Mouse (Mus musculus) embryonic facial prominence, embryonic 14.5 days (tissue): Measurements from ENCODE around the gene Cfap61. TPM values are rescaled to one million over a fixed set of nuclear protein-coding genes. Genes with fewer than 3 reads are reported as not detected.

Experiments
- ATAC-seq: fragments of 200-750 bp; cut with Nextera tagmentation; 2 replicates; pipeline ENCODE4 v1.8.0; 2017; ENCODE audit warnings: low read depth, moderate number of reproducible peaks, moderate TSS enrichment
- DNase-seq: peaks from one replicate; pipeline ENCODE4 v3.0.0-alpha.2; 2015; ENCODE audit warnings: low spot score
- H3K27ac ChIP-seq: fragments of 300-500 bp; sonication (generic); replicated peaks from 2 replicates; pipeline ENCODE4 v1.5.1; 2014; ENCODE audit warnings: low read depth, mild to moderate bottlenecking, low read length, moderate library complexity
- H3K27me3 ChIP-seq: fragments of 300-500 bp; sonication (generic); replicated peaks from 2 replicates; pipeline ENCODE4 v1.6.1; 2014; ENCODE audit warnings: low read length; ENCODE audit not compliant: control insufficient read depth, insufficient read depth
- H3K36me3 ChIP-seq: fragments of 300-500 bp; sonication (generic); 2 replicates; pipeline ENCODE4 v1.6.1; 2014; ENCODE audit warnings: low read length, mixed read lengths; ENCODE audit not compliant: control insufficient read depth, insufficient read depth
- H3K4me1 ChIP-seq: fragments of 300-500 bp; sonication (generic); 2 replicates; pipeline ENCODE4 v1.6.1; 2014; ENCODE audit warnings: antibody characterized with exemption, low read length; ENCODE audit not compliant: control insufficient read depth, insufficient read depth
- H3K4me2 ChIP-seq: fragments of 300-500 bp; sonication (generic); 2 replicates; pipeline ENCODE4 v1.6.1; 2014; ENCODE audit warnings: low read depth, mild to moderate bottlenecking, low read length, moderate library complexity, mixed read lengths
- H3K4me3 ChIP-seq: fragments of 300-500 bp; sonication (generic); 2 replicates; pipeline ENCODE4 v1.5.1; 2014; ENCODE audit warnings: low read depth, mild to moderate bottlenecking, low read length
- H3K9ac ChIP-seq: fragments of 300-500 bp; sonication (generic); 2 replicates; pipeline ENCODE4 v1.6.1; 2014; ENCODE audit warnings: low read depth, mild to moderate bottlenecking, low read length, moderate library complexity, mixed read lengths
- H3K9me3 ChIP-seq: fragments of 300-500 bp; sonication (generic); 2 replicates; pipeline ENCODE4 v1.6.1; 2016; ENCODE audit warnings: low read length; ENCODE audit not compliant: control insufficient read depth
- WGBS: fragments of 180-500 bp; shearing (Covaris S2); extraction: QIAGEN DNeasy Blood & Tissue Kit; methylation state at CpG from one replicate; pipeline ENCODE4 v1.1.7; 2014; 5-methylcytosine and 5-hydroxymethylcytosine counted together
- polyA plus RNA-seq: library from polyadenylated mRNA; unstranded; fragments of >200 nt; fragmentation: Nextera tagmentation; extraction: Ambion mirVana; gene quantifications from 2 replicates; pipeline ENCODE4 v1.2.1, GENCODE M21; 2014

Cfap61 gene
- polyA plus RNA-seq, 1 experiment from 2014 or later, result 2.0 TPM

DNA sequence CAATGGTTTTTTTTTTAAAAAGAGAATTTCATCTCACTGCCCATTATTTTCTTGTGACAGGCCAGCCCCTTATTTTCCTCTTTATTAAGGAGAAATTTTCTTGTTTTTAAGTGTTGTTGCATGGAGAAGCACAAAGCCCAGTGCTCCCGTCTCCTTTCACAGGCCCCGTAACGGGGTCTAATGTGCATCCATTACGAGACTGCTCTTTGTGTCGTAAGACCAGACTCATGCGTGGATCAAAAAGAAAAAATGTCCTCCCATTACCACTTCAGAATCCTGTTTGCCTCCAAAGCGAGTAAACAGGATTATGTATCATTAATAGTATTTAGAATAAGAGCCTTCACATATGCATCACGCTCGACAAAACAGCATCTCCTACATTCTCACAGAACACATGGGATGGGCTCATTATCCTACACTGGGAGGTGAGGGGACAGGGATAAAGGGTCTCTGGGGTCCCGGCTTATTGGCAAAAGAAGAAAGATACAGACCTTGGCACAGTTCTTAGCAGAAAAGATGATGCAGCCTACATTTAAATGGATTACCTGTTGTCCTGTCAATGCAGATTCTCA, 166.0 kb downstream of the Cfap61 start:
- Histone ChIP-seq H3K27me3 (no peaks in the 10 kb centered on the region), H3K4me3 (no peak overlapping the region), H3K9me3 (no peaks in the 10 kb centered on the region), H3K27ac (no peak overlapping the region), H3K4me1 (no peaks in the 10 kb centered on the region), H3K4me2 (no peak overlapping the region), H3K36me3 (no peaks in the 10 kb centered on the region), H3K9ac (no peak overlapping the region)
- ATAC-seq (no peak), DNase-seq (no peak)
- 82% methylated on average over 10 of the region's 10 CpGs for WGBS

DNA sequence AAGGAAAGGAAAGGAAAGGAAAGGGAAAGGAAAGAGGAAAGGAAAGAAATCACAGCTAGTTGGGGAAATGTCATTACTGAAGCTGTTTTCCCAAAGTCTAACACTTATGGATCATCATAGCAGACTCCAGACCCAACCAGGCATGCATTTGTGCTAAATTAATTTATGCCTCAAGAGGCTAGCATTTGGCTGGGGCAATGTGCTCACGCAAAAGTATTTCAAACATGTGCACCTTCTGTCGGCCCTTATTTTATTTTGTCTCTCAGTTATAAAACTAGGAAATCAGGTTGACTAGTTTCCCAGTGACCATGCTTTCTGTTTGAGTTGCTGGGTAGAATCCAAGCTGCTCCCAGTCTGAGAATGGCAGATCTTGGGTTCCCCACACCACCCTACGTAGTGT, 168.0 kb downstream of the Cfap61 start:
- Histone ChIP-seq H3K4me2 (no peak overlapping the region), H3K4me1 (no peaks in the 10 kb centered on the region), H3K36me3 (no peaks in the 10 kb centered on the region), H3K27me3 (no peaks in the 10 kb centered on the region), H3K9ac (no peak overlapping the region), H3K4me3 (no peak overlapping the region), H3K27ac (no peak overlapping the region), H3K9me3 (no peaks in the 10 kb centered on the region)
- 66% methylated on average over 3 of the region's 3 CpGs for WGBS
- no peak for ATAC-seq
- DNase-seq, result no peak

DNA sequence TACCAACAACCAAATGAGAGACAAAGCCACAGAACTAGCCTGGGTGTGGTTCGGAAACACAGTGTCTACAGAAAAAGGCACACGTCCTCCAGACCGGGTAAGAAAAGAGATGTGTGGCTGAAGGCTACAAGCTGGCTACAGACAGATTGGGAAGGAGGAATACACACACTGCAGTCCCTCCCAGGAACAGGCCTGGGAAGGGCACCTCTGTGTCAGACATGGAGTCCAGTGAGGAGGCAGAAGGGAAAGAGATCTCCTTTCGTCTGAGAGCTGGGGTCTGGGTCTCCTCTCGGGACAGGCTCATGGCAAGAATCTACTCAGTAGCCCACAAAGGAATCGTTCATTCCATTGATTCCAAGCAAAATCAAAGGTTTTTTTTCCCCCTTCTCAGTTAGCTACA, 170.8 kb downstream of the Cfap61 start:
- Histone ChIP-seq H3K4me3 (no peak overlapping the region), H3K9ac (no peak overlapping the region), H3K27ac (no peak overlapping the region), H3K4me2 (no peak overlapping the region), H3K9me3 (no peaks in the 10 kb centered on the region), H3K4me1 (no peaks in the 10 kb centered on the region), H3K27me3 (no peaks in the 10 kb centered on the region), H3K36me3 (no peaks in the 10 kb centered on the region)
- DNase-seq (no peak), ATAC-seq (no peak)
- 71% methylated on average over 6 of the region's 6 CpGs for WGBS

GRCm38 (mm10) chr2:146107980-146108379, 173.4 kb downstream of the Cfap61 start:
- Histone ChIP-seq H3K9me3 (no peaks in the 10 kb centered on the region), H3K4me1 (no peaks in the 10 kb centered on the region), H3K36me3 (no peaks in the 10 kb centered on the region), H3K4me2 (no peak overlapping the region), H3K27ac (no peak overlapping the region), H3K4me3 (no peak overlapping the region), H3K27me3 (no peaks in the 10 kb centered on the region), H3K9ac (no peak overlapping the region)
- WGBS, result 88% methylated on average over 4 of the region's 4 CpGs
- DNase-seq, result no peak
- no peak for ATAC-seq

GRCm38 (mm10) chr2:146109921-146110320, 175.3 kb downstream of the Cfap61 start:
- no peak overlapping the region for H3K4me3 ChIP-seq
- no peaks in the 10 kb centered on the region for H3K27me3 ChIP-seq
- DNase-seq, result no peak
- ATAC-seq, result no peak
- no peak overlapping the region for H3K4me2 ChIP-seq
- no peaks in the 10 kb centered on the region for H3K36me3 ChIP-seq
- no peaks in the 10 kb centered on the region for H3K9me3 ChIP-seq
- H3K27ac ChIP-seq, result no peak overlapping the region
- H3K9ac ChIP-seq, result no peak overlapping the region
- no peaks in the 10 kb centered on the region for H3K4me1 ChIP-seq
- 77% methylated on average over 9 of the region's 9 CpGs for WGBS

GRCm38 (mm10) chr2:146116282-146116681, 181.7 kb downstream of the Cfap61 start:
- no peak for DNase-seq
- no peaks in the 10 kb centered on the region for H3K36me3 ChIP-seq

DNA sequence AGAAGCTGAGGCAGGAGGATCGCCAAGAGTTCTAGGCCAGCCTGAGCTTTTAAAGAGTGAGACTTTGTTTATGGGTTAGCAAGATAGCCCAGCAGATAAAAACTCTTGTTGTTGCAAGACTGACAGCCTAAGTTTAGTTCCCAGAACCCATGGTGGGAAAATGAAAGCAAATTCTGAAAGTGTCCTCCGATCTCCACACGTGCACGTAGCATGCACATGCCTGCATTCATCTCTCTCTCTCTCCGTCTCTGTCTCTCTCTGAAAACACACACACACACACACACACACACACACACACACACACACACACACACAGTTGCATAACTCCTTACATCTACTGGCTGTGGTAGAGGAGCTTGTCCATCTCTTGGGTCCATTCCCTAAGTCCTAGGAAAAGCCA, 182.1 kb downstream of the Cfap61 start:
- 90% methylated on average over 5 of the region's 5 CpGs for WGBS
- no peak overlapping the region for H3K4me2 ChIP-seq
- H3K4me3 ChIP-seq, result no peak overlapping the region
- no peaks in the 10 kb centered on the region for H3K9me3 ChIP-seq
- ATAC-seq (no peak), DNase-seq (no peak)
- H3K36me3 ChIP-seq, result no peaks in the 10 kb centered on the region
- H3K27me3 ChIP-seq, result no peaks in the 10 kb centered on the region
- H3K27ac ChIP-seq, result no peak overlapping the region
- no peak overlapping the region for H3K9ac ChIP-seq
- H3K4me1 ChIP-seq, result 0 out of 2 replicates have a peak, but pooled peaks cover 3% of the 10 kb centered on the region

More at GRCm38 (mm10) chr2:146116282-146116681, 181.7 kb downstream of the Cfap61 start:
- Histone ChIP-seq H3K4me2 (no peak overlapping the region), H3K4me1 (0 out of 2 replicates have a peak, but pooled peaks cover 3% of the 10 kb centered on the region), H3K4me3 (no peak overlapping the region), H3K9me3 (no peaks in the 10 kb centered on the region), H3K27ac (no peak overlapping the region), H3K9ac (no peak overlapping the region), H3K27me3 (no peaks in the 10 kb centered on the region)
- no peak for ATAC-seq
- WGBS, result 88% methylated on average over 6 of the region's 6 CpGs

DNA sequence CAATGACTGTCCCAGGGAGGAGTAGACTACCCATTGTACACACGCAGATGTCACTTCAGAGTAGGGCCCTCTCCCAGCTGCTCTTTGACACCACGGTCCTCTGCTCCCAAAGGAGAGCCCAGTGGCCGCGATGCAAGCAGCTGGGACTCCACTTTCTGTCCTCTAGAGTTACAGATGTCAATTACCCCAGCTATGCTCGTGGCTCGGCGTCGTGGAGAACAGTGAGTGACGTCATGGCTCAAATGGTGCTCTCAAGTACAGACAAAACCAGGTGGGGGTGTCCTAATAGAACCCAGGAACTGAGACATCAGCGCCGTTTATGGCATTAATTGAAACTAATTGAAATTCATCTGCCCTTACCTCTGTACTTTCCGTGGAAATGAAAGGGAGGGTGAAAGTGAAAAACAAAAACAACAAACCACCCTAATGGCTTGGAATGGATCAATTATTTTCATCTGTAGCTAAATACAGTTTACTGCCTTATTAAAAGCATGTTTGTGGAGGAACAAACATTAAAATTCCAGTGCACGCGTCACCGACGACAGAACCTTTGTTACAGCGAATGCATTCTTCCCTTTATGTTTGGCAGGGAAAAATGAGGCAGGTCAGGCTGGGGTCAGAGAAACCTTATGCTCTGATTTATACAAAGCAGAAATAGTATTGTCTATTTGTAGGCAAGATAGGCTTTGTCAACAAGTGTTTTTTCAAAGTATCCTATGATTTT, 182.8 kb downstream of the Cfap61 start:
- no peak overlapping the region for H3K27ac ChIP-seq
- WGBS, result 30% methylated on average over 17 of the region's 17 CpGs
- ATAC-seq, result peak; percentile 47; the same call in 1 of the 2 replicates

More for the DNA sequence above, 182.8 kb downstream of the Cfap61 start:
- Histone ChIP-seq H3K27me3 (no peaks in the 10 kb centered on the region), H3K4me1 (0 out of 2 replicates have a peak, but pooled peaks cover 3% of the 10 kb centered on the region), H3K9ac (no peak overlapping the region), H3K36me3 (no peaks in the 10 kb centered on the region), H3K4me3 (no peak overlapping the region), H3K9me3 (no peaks in the 10 kb centered on the region), H3K4me2 (peak overlapping the region; percentile 18; the same call in 1 of the 2 replicates)
- DNase-seq, result peak; percentile 55
